Mouse (Mus musculus): ENCODE measurements at regions not wholly inside any gene's neighbourhood (a gene's known extent, or its start where the extent isn't known, plus 50 kb on each side); places are given as distances from the start of the nearest gene placed in this dataset.
A peak's percentile ranks its signal among the peaks of the same experiment; 100 is the strongest.

GRCm38 (mm10) chr2:179216773-179217172 is 225.5 kb upstream of the Cdh4 start:
- DNase-seq (ENCODE audit: low read depth, low spot score), result no peak

GRCm38 (mm10) chr2:179228096-179228495 is 214.1 kb upstream of the Cdh4 start:
- DNase-seq (ENCODE audit: low read depth, low spot score), result no peak

GRCm38 (mm10) chr2:179231708-179232354 is 210.4 kb upstream of the Cdh4 start:
- peak; percentile 4 for DNase-seq (ENCODE audit: low read depth, low spot score)

- no peak for DNase-seq (ENCODE audit: low read depth, low spot score)
These were observed 204.1 kb upstream of the Cdh4 start for GRCm38 (mm10) chr2:179238166-179238565.

GRCm38 (mm10) chr2:179260892-179261291 is 181.3 kb upstream of the Cdh4 start:
- DNase-seq (ENCODE audit: low read depth, low spot score), result no peak

GRCm38 (mm10) chr2:179263888-179264287 is 178.3 kb upstream of the Cdh4 start:
- DNase-seq (ENCODE audit: low read depth, low spot score), result no peak

GRCm38 (mm10) chr2:179265436-179265835 is 176.8 kb upstream of the Cdh4 start:
- DNase-seq (ENCODE audit: low read depth, low spot score), result no peak

- DNase-seq (ENCODE audit: low read depth, low spot score), result no peak
These were observed 164.9 kb upstream of the Cdh4 start for GRCm38 (mm10) chr2:179277204-179277886.

GRCm38 (mm10) chr2:179277887-179278282 is 164.3 kb upstream of the Cdh4 start:
- no peak for DNase-seq (ENCODE audit: low read depth, low spot score)

- no peak for DNase-seq (ENCODE audit: low read depth, low spot score)
These were observed 160.0 kb upstream of the Cdh4 start for GRCm38 (mm10) chr2:179282276-179282675.

GRCm38 (mm10) chr2:179290394-179290793 is 151.8 kb upstream of the Cdh4 start:
- DNase-seq (ENCODE audit: low read depth, low spot score), result no peak

- no peak for DNase-seq (ENCODE audit: low read depth, low spot score)
These were observed 151.1 kb upstream of the Cdh4 start for GRCm38 (mm10) chr2:179291046-179291563.

GRCm38 (mm10) chr2:179291958-179292357 is 150.3 kb upstream of the Cdh4 start:
- no peak for DNase-seq (ENCODE audit: low read depth, low spot score)

GRCm38 (mm10) chr2:179292566-179292965 is 149.7 kb upstream of the Cdh4 start:
- no peak for DNase-seq (ENCODE audit: low read depth, low spot score)

GRCm38 (mm10) chr2:179293114-179293513 is 149.1 kb upstream of the Cdh4 start:
- DNase-seq (ENCODE audit: low read depth, low spot score), result no peak

- no peak for DNase-seq (ENCODE audit: low read depth, low spot score)
These were observed 145.2 kb upstream of the Cdh4 start for GRCm38 (mm10) chr2:179297057-179297456.

GRCm38 (mm10) chr2:179303765-179304164 is 138.5 kb upstream of the Cdh4 start:
- DNase-seq (ENCODE audit: low read depth, low spot score), result no peak

GRCm38 (mm10) chr2:179307286-179307931 is 134.8 kb upstream of the Cdh4 start:
- no peak for DNase-seq (ENCODE audit: low read depth, low spot score)

- no peak for DNase-seq (ENCODE audit: low read depth, low spot score)
These were observed 134.3 kb upstream of the Cdh4 start for GRCm38 (mm10) chr2:179307932-179308303.

GRCm38 (mm10) chr2:179318046-179318445 is 124.2 kb upstream of the Cdh4 start:
- no peak for DNase-seq (ENCODE audit: low read depth, low spot score)

GRCm38 (mm10) chr2:179325242-179325641 is 117.0 kb upstream of the Cdh4 start:
- no peak for DNase-seq (ENCODE audit: low read depth, low spot score)

- no peak for DNase-seq (ENCODE audit: low read depth, low spot score)
These were observed 109.2 kb upstream of the Cdh4 start for GRCm38 (mm10) chr2:179332872-179333489.
